Mouse (Mus musculus): Measurements from ENCODE around the gene A730015C16Rik.

- TF ChIP-seq GATA1 (IDR thresholded peaks at IDR 0.05; ENCODE audit: borderline replicate concordance, low read length) (no peak), FLI1 (IDR thresholded peaks at IDR 0.05; ENCODE audit: low read length) (no peak)
Measured at GRCm38 (mm10) chr4:108832916-108833827, 15.2 kb downstream of the A730015C16Rik start, which contains the start of gene Btf3l4.

All from megakaryocyte, embryonic 14.5 days (primary cell).